Mouse (Mus musculus): ENCODE measurements around the gene Nle1.
"Not testable (repeated sequence)": the region's sequence is repeated elsewhere in the genome, so short reads cannot be mapped to it uniquely, and the experiment has no call there.

DNA sequence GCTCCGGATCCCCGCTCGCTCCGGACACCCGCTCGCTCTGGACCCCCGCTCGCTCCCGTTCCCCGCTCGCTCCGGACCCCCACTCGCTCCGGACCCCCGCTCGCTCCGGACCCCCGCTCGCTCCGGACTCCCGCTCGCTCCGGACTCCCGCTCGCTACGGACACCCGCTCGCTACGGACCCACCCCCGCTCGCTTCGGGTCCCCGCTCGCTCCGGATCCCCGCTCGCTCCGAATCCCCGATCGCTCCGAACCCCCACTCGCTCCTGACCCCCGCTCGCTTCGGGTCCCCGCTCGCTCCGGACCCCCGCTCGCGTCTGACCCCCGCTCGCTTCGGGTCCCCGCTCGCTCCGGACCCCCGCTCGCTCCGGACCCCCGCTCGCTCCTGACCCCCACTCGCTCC, 22.9 kb upstream of the Nle1 start:
- not testable (repeated sequence) for TF ChIP-seq CTCF, EP300 (IDR thresholded peaks at IDR 0.05; ENCODE audit: low read depth)
